Mouse (Mus musculus) stomach, embryonic 14.5 days (tissue): Measurements from ENCODE around the gene 4931406C07Rik. TPM values are rescaled to one million over a fixed set of nuclear protein-coding genes. Genes with fewer than 3 reads are reported as not detected.
A peak's percentile ranks its signal among the peaks of the same experiment; 100 is the strongest.

Experiments used
- ATAC-seq: fragments of 200-750 bp; cut with Nextera tagmentation; 2 replicates; pipeline ENCODE4 v1.8.0; 2017; ENCODE audit warnings: low read depth, moderate TSS enrichment; ENCODE audit not compliant: insufficient number of reproducible peaks, insufficient read depth, low FRiP score
- H3K27ac ChIP-seq: fragments of 300-500 bp; sonication (generic); 2 replicates; pipeline ENCODE4 v1.5.1; 2014; ENCODE audit warnings: mild to moderate bottlenecking, low read length, moderate library complexity, mixed read lengths
- H3K27me3 ChIP-seq: fragments of 300-500 bp; sonication (generic); 2 replicates; pipeline ENCODE4 v1.6.1; 2014; ENCODE audit warnings: low read length, control low read depth, mixed read lengths; ENCODE audit not compliant: control insufficient read depth, insufficient read depth
- H3K36me3 ChIP-seq: fragments of 300-500 bp; sonication (generic); 2 replicates; pipeline ENCODE4 v1.6.1; 2014; ENCODE audit warnings: mild to moderate bottlenecking, control low read depth, low read length, moderate library complexity, mixed read lengths; ENCODE audit not compliant: control insufficient read depth, insufficient read depth
- H3K4me1 ChIP-seq: fragments of 300-500 bp; sonication (generic); 2 replicates; pipeline ENCODE4 v1.6.1; 2014; ENCODE audit warnings: low read length, control low read depth, mixed read lengths; ENCODE audit not compliant: control insufficient read depth, insufficient read depth
- H3K4me2 ChIP-seq: fragments of 300-500 bp; sonication (generic); replicated peaks from 2 replicates; pipeline ENCODE4 v1.6.1; 2014; ENCODE audit warnings: low read depth, low read length, control low read depth
- H3K4me3 ChIP-seq: fragments of 300-500 bp; sonication (generic); 2 replicates; pipeline ENCODE4 v1.5.1; 2014; ENCODE audit warnings: low read depth, low read length, control low read depth
- H3K9ac ChIP-seq: fragments of 300-500 bp; sonication (generic); replicated peaks from 2 replicates; pipeline ENCODE4 v1.6.1; 2014; ENCODE audit warnings: low read depth, mild to moderate bottlenecking, control low read depth, low read length, moderate library complexity, mixed read lengths
- H3K9me3 ChIP-seq: fragments of 300-500 bp; sonication (generic); 2 replicates; pipeline ENCODE4 v1.6.1; 2016; ENCODE audit warnings: low read depth, low read length, control low read depth; ENCODE audit not compliant: control insufficient read depth
- WGBS: fragments of 180-500 bp; shearing (Covaris S2); extraction: QIAGEN DNeasy Blood & Tissue Kit; methylation state at CpG from one replicate; pipeline ENCODE4 v1.1.7; 2014; 5-methylcytosine and 5-hydroxymethylcytosine counted together
- polyA plus RNA-seq: library from polyadenylated mRNA; unstranded; fragments of >200 nt; fragmentation: Nextera tagmentation; extraction: Ambion mirVana; gene quantifications from 2 replicates; pipeline ENCODE4 v1.2.1, GENCODE M21; 2014

Gene 4931406C07Rik
- polyA plus RNA-seq, 1 experiment from 2014 or later = 10.3 TPM

GRCm38 (mm10) chr9:15254501-15254900, 51.7 kb downstream of the 4931406C07Rik start:
- Histone ChIP-seq H3K4me2 (no peak overlapping the region), H3K27ac (no peak overlapping the region), H3K4me3 (no peak overlapping the region), H3K9ac (no peak overlapping the region), H3K36me3 (no peaks in the 10 kb centered on the region), H3K9me3 (no peaks in the 10 kb centered on the region), H3K4me1 (no peaks in the 10 kb centered on the region), H3K27me3 (no peaks in the 10 kb centered on the region)
- ATAC-seq = no peak
- WGBS = 81% methylated on average over 7 of the region's 7 CpGs

GRCm38 (mm10) chr9:15252196-15252595, 54.1 kb downstream of the 4931406C07Rik start:
- Histone ChIP-seq H3K9ac (no peak overlapping the region), H3K36me3 (no peaks in the 10 kb centered on the region), H3K4me2 (no peak overlapping the region), H3K4me1 (no peaks in the 10 kb centered on the region), H3K4me3 (no peak overlapping the region), H3K9me3 (no peaks in the 10 kb centered on the region), H3K27ac (no peak overlapping the region), H3K27me3 (no peaks in the 10 kb centered on the region)
- WGBS = 54% methylated on average over 7 of the region's 7 CpGs
- no peak for ATAC-seq

GRCm38 (mm10) chr9:15250376-15250775, 55.9 kb downstream of the 4931406C07Rik start:
- Histone ChIP-seq H3K36me3 (no peaks in the 10 kb centered on the region), H3K4me3 (no peak overlapping the region), H3K9ac (no peak overlapping the region), H3K4me1 (no peaks in the 10 kb centered on the region), H3K27ac (no peak overlapping the region), H3K4me2 (no peak overlapping the region), H3K27me3 (no peaks in the 10 kb centered on the region), H3K9me3 (no peaks in the 10 kb centered on the region)
- 70% methylated on average over 7 of the region's 7 CpGs for WGBS
- ATAC-seq = no peak

GRCm38 (mm10) chr9:15245319-15246075, 60.8 kb downstream of the 4931406C07Rik start:
- peak overlapping the region; percentile 33; the same call in 1 of the 2 replicates for H3K27ac ChIP-seq
- H3K36me3 ChIP-seq = no peaks in the 10 kb centered on the region
- H3K4me2 ChIP-seq = no peak overlapping the region
- H3K4me1 ChIP-seq = no peaks in the 10 kb centered on the region
- no peak overlapping the region; the same call in 1 of the 2 replicates for H3K9ac ChIP-seq
- 59% methylated on average over 14 of the region's 14 CpGs for WGBS
- no peaks in the 10 kb centered on the region for H3K27me3 ChIP-seq
- H3K4me3 ChIP-seq = no peak overlapping the region
- no peaks in the 10 kb centered on the region for H3K9me3 ChIP-seq
- ATAC-seq = peak; percentile 43; the same call in 1 of the 2 replicates

GRCm38 (mm10) chr9:15242130-15242529, 64.1 kb downstream of the 4931406C07Rik start:
- H3K4me2 ChIP-seq = no peak overlapping the region
- WGBS = 88% methylated on average over 1 of the region's 1 CpGs
- no peaks in the 10 kb centered on the region for H3K27me3 ChIP-seq
- H3K27ac ChIP-seq = no peak overlapping the region
- no peak overlapping the region for H3K9ac ChIP-seq
- no peak for ATAC-seq
- no peak overlapping the region for H3K4me3 ChIP-seq
- no peaks in the 10 kb centered on the region for H3K9me3 ChIP-seq
- H3K36me3 ChIP-seq = no peaks in the 10 kb centered on the region
- H3K4me1 ChIP-seq = 0 out of 2 replicates have a peak, but pooled peaks cover 2% of the 10 kb centered on the region

GRCm38 (mm10) chr9:15241596-15241939, 64.7 kb downstream of the 4931406C07Rik start:
- Histone ChIP-seq H3K4me1 (0 out of 2 replicates have a peak, but pooled peaks cover 2% of the 10 kb centered on the region), H3K4me3 (no peak overlapping the region), H3K36me3 (no peaks in the 10 kb centered on the region), H3K27ac (no peak overlapping the region), H3K27me3 (no peaks in the 10 kb centered on the region), H3K9ac (no peak overlapping the region), H3K9me3 (no peaks in the 10 kb centered on the region), H3K4me2 (no peak overlapping the region)
- peak; percentile 31; the same call in 1 of the 2 replicates for ATAC-seq
- WGBS = 45% methylated on average over 9 of the region's 9 CpGs

GRCm38 (mm10) chr9:15240863-15241595, 65.2 kb downstream of the 4931406C07Rik start:
- Histone ChIP-seq H3K9ac (no peak overlapping the region), H3K27ac (no peak overlapping the region), H3K36me3 (no peaks in the 10 kb centered on the region), H3K9me3 (no peaks in the 10 kb centered on the region), H3K27me3 (no peaks in the 10 kb centered on the region), H3K4me3 (no peak overlapping the region), H3K4me2 (no peak overlapping the region), H3K4me1 (0 out of 2 replicates have a peak, but pooled peaks cover 2% of the 10 kb centered on the region)
- no peak for ATAC-seq
- WGBS = 65% methylated on average over 6 of the region's 6 CpGs

GRCm38 (mm10) chr9:15240006-15240405, 66.2 kb downstream of the 4931406C07Rik start:
- Histone ChIP-seq H3K27ac (no peak overlapping the region), H3K9ac (no peak overlapping the region), H3K4me1 (0 out of 2 replicates have a peak, but pooled peaks cover 2% of the 10 kb centered on the region), H3K36me3 (no peaks in the 10 kb centered on the region), H3K27me3 (no peaks in the 10 kb centered on the region), H3K9me3 (no peaks in the 10 kb centered on the region), H3K4me2 (0 out of 2 replicates have a peak overlapping the region, but pooled peaks have one; percentile 74), H3K4me3 (no peak overlapping the region)
- no peak for ATAC-seq
- 92% methylated on average over 6 of the region's 6 CpGs for WGBS
